Mouse (Mus musculus): ENCODE measurements around the gene Olfr656. TPM values are rescaled to one million over a fixed set of nuclear protein-coding genes. Genes with fewer than 3 reads are reported as not detected.

Olfr656 gene
- polyA plus RNA-seq (2015; fragmentation: Nextera tagmentation; extraction: Ambion mirVana), result not detected in 2 replicates

GRCm38 (mm10) chr7:104613655-104614054 is at the start of gene Olfr656:
Gene Olfr656 (plus strand): TSS chr7:104613955.
- Histone ChIP-seq H3K4me1 (ENCODE audit: insufficient read depth, low read length) (no peaks in the 10 kb centered on the region), H3K4me3 (ENCODE audit: low read length) (no peak within 1 kb of the TSS), H3K27ac (ENCODE audit: low read length) (no peak within 1 kb of the TSS), H3K4me2 (replicated peaks; ENCODE audit: low read depth, low read length) (no peak within 1 kb of the TSS), H3K36me3 (ENCODE audit: insufficient read depth, low read length) (no peaks in the 10 kb centered on the region), H3K9ac (replicated peaks; ENCODE audit: low read length) (no peak within 1 kb of the TSS), H3K27me3 (ENCODE audit: insufficient read depth, low read length) (no peaks in the 10 kb centered on the region), H3K9me3 (ENCODE audit: low read length) (no peaks in the 10 kb centered on the region)
- WGBS, result 83% methylated on average over 4 of the region's 4 CpGs
- ATAC-seq (ENCODE audit: low FRiP score, low TSS enrichment), result no peak

GRCm38 (mm10) chr7:104577014-104577413 is 36.7 kb upstream of the Olfr656 start, which contains the start of gene Olfr653:
Gene Olfr653 (plus strand): TSS chr7:104577314.
- H3K27me3 ChIP-seq (ENCODE audit: insufficient read depth, low read length), result no peaks in the 10 kb centered on the region
- no peaks in the 10 kb centered on the region for H3K9me3 ChIP-seq (ENCODE audit: low read length)
- ATAC-seq (ENCODE audit: low FRiP score, low TSS enrichment), result no peak
- H3K27ac ChIP-seq (ENCODE audit: low read length), result no peak within 1 kb of the TSS
- H3K9ac ChIP-seq (replicated peaks; ENCODE audit: low read length), result no peak within 1 kb of the TSS
- H3K4me2 ChIP-seq (replicated peaks; ENCODE audit: low read depth, low read length), result no peak within 1 kb of the TSS
- no peak within 1 kb of the TSS for H3K4me3 ChIP-seq (ENCODE audit: low read length)
- H3K4me1 ChIP-seq (ENCODE audit: insufficient read depth, low read length), result no peaks in the 10 kb centered on the region
- WGBS, result 68% methylated on average over 2 of the region's 2 CpGs
- H3K36me3 ChIP-seq (ENCODE audit: insufficient read depth, low read length), result no peaks in the 10 kb centered on the region

GRCm38 (mm10) chr7:104580846-104581245 is 32.9 kb upstream of the Olfr656 start:
- no peak overlapping the region for H3K9ac ChIP-seq (replicated peaks; ENCODE audit: low read length)
- H3K4me3 ChIP-seq (ENCODE audit: low read length), result no peak overlapping the region
- no peak overlapping the region for H3K27ac ChIP-seq (ENCODE audit: low read length)
- H3K4me2 ChIP-seq (replicated peaks; ENCODE audit: low read depth, low read length), result no peak overlapping the region
- WGBS, result 89% methylated on average over 4 of the region's 4 CpGs
- no peaks in the 10 kb centered on the region for H3K27me3 ChIP-seq (ENCODE audit: insufficient read depth, low read length)
- ATAC-seq (ENCODE audit: low FRiP score, low TSS enrichment), result no peak
- no peaks in the 10 kb centered on the region for H3K36me3 ChIP-seq (ENCODE audit: insufficient read depth, low read length)
- H3K9me3 ChIP-seq (ENCODE audit: low read length), result no peaks in the 10 kb centered on the region
- H3K4me1 ChIP-seq (ENCODE audit: insufficient read depth, low read length), result no peaks in the 10 kb centered on the region

- WGBS, result 83% methylated on average over 4 of the region's 4 CpGs
- Histone ChIP-seq H3K27me3 (ENCODE audit: insufficient read depth, low read length) (no peaks in the 10 kb centered on the region), H3K4me2 (replicated peaks; ENCODE audit: low read depth, low read length) (no peak overlapping the region), H3K9ac (replicated peaks; ENCODE audit: low read length) (no peak overlapping the region), H3K9me3 (ENCODE audit: low read length) (no peaks in the 10 kb centered on the region), H3K36me3 (ENCODE audit: insufficient read depth, low read length) (no peaks in the 10 kb centered on the region), H3K27ac (ENCODE audit: low read length) (no peak overlapping the region), H3K4me3 (ENCODE audit: low read length) (no peak overlapping the region), H3K4me1 (ENCODE audit: insufficient read depth, low read length) (no peaks in the 10 kb centered on the region)
- no peak for ATAC-seq (ENCODE audit: low FRiP score, low TSS enrichment)
These were observed 32.3 kb upstream of the Olfr656 start for GRCm38 (mm10) chr7:104581429-104581828.

GRCm38 (mm10) chr7:104586725-104587124 is 27.0 kb upstream of the Olfr656 start, which contains the start of gene Olfr654:
Gene Olfr654 (plus strand): TSS chr7:104587025.
- no peak within 1 kb of the TSS for H3K9ac ChIP-seq (replicated peaks; ENCODE audit: low read length)

GRCm38 (mm10) chr7:104588274-104588673 is 25.5 kb upstream of the Olfr656 start:
- ATAC-seq (ENCODE audit: low FRiP score, low TSS enrichment), result no peak
- no peaks in the 10 kb centered on the region for H3K27me3 ChIP-seq (ENCODE audit: insufficient read depth, low read length)
- no peak overlapping the region for H3K4me2 ChIP-seq (replicated peaks; ENCODE audit: low read depth, low read length)
- no peak overlapping the region for H3K27ac ChIP-seq (ENCODE audit: low read length)
- no peak overlapping the region for H3K9ac ChIP-seq (replicated peaks; ENCODE audit: low read length)
- no peak overlapping the region for H3K4me3 ChIP-seq (ENCODE audit: low read length)
- H3K4me1 ChIP-seq (ENCODE audit: insufficient read depth, low read length), result no peaks in the 10 kb centered on the region
- H3K9me3 ChIP-seq (ENCODE audit: low read length), result no peaks in the 10 kb centered on the region
- 86% methylated on average over 5 of the region's 5 CpGs for WGBS
- no peaks in the 10 kb centered on the region for H3K36me3 ChIP-seq (ENCODE audit: insufficient read depth, low read length)

More at GRCm38 (mm10) chr7:104586725-104587124, 27.0 kb upstream of the Olfr656 start, which contains the start of gene Olfr654:
- no peak within 1 kb of the TSS for H3K4me2 ChIP-seq (replicated peaks; ENCODE audit: low read depth, low read length)
- no peaks in the 10 kb centered on the region for H3K4me1 ChIP-seq (ENCODE audit: insufficient read depth, low read length)
- no peaks in the 10 kb centered on the region for H3K27me3 ChIP-seq (ENCODE audit: insufficient read depth, low read length)
- no peak within 1 kb of the TSS for H3K4me3 ChIP-seq (ENCODE audit: low read length)
- 84% methylated on average over 4 of the region's 4 CpGs for WGBS
- no peaks in the 10 kb centered on the region for H3K9me3 ChIP-seq (ENCODE audit: low read length)
- no peaks in the 10 kb centered on the region for H3K36me3 ChIP-seq (ENCODE audit: insufficient read depth, low read length)
- ATAC-seq (ENCODE audit: low FRiP score, low TSS enrichment), result no peak
- no peak within 1 kb of the TSS for H3K27ac ChIP-seq (ENCODE audit: low read length)

- Histone ChIP-seq H3K4me3 (ENCODE audit: low read length) (no peak within 1 kb of the TSS), H3K36me3 (ENCODE audit: insufficient read depth, low read length) (no peaks in the 10 kb centered on the region), H3K9me3 (ENCODE audit: low read length) (peaks cover 2% of the 10 kb centered on the region; the same call in 1 of the 2 replicates), H3K27ac (ENCODE audit: low read length) (no peak within 1 kb of the TSS), H3K4me1 (ENCODE audit: insufficient read depth, low read length) (no peaks in the 10 kb centered on the region), H3K4me2 (replicated peaks; ENCODE audit: low read depth, low read length) (no peak within 1 kb of the TSS), H3K27me3 (ENCODE audit: insufficient read depth, low read length) (no peaks in the 10 kb centered on the region), H3K9ac (replicated peaks; ENCODE audit: low read length) (no peak within 1 kb of the TSS)
- ATAC-seq (ENCODE audit: low FRiP score, low TSS enrichment), result no peak
- WGBS, result 86% methylated on average over 2 of the region's 2 CpGs
These were observed 12.1 kb upstream of the Olfr656 start, which contains the start of gene Olfr655 for GRCm38 (mm10) chr7:104601679-104602078. Gene Olfr655 (minus strand): TSS chr7:104601779.

- H3K36me3 ChIP-seq (ENCODE audit: insufficient read depth, low read length), result no peaks in the 10 kb centered on the region
- H3K27ac ChIP-seq (ENCODE audit: low read length), result no peak overlapping the region
- WGBS, result 5% methylated on average over 3 of the region's 3 CpGs
- H3K4me2 ChIP-seq (replicated peaks; ENCODE audit: low read depth, low read length), result no peak overlapping the region
- H3K4me3 ChIP-seq (ENCODE audit: low read length), result no peak overlapping the region
- H3K27me3 ChIP-seq (ENCODE audit: insufficient read depth, low read length), result no peaks in the 10 kb centered on the region
- ATAC-seq (ENCODE audit: low FRiP score, low TSS enrichment), result no peak
- no peaks in the 10 kb centered on the region for H3K4me1 ChIP-seq (ENCODE audit: insufficient read depth, low read length)
- no peak overlapping the region for H3K9ac ChIP-seq (replicated peaks; ENCODE audit: low read length)
- H3K9me3 ChIP-seq (ENCODE audit: low read length), result peaks cover 2% of the 10 kb centered on the region; the same call in 1 of the 2 replicates
These were observed 10.6 kb upstream of the Olfr656 start for GRCm38 (mm10) chr7:104603173-104603572.

GRCm38 (mm10) chr7:104604727-104605126 is 9.0 kb upstream of the Olfr656 start:
- peaks cover 2% of the 10 kb centered on the region; the same call in 1 of the 2 replicates for H3K9me3 ChIP-seq (ENCODE audit: low read length)
- H3K27me3 ChIP-seq (ENCODE audit: insufficient read depth, low read length), result no peaks in the 10 kb centered on the region
- H3K9ac ChIP-seq (replicated peaks; ENCODE audit: low read length), result no peak overlapping the region
- H3K27ac ChIP-seq (ENCODE audit: low read length), result no peak overlapping the region
- H3K4me1 ChIP-seq (ENCODE audit: insufficient read depth, low read length), result no peaks in the 10 kb centered on the region
- H3K4me3 ChIP-seq (ENCODE audit: low read length), result no peak overlapping the region
- no peaks in the 10 kb centered on the region for H3K36me3 ChIP-seq (ENCODE audit: insufficient read depth, low read length)
- no peak for ATAC-seq (ENCODE audit: low FRiP score, low TSS enrichment)
- H3K4me2 ChIP-seq (replicated peaks; ENCODE audit: low read depth, low read length), result no peak overlapping the region

- ATAC-seq (ENCODE audit: low FRiP score, low TSS enrichment), result no peak
- Histone ChIP-seq H3K36me3 (ENCODE audit: insufficient read depth, low read length) (no peaks in the 10 kb centered on the region), H3K4me1 (ENCODE audit: insufficient read depth, low read length) (no peaks in the 10 kb centered on the region), H3K9ac (replicated peaks; ENCODE audit: low read length) (no peak within 1 kb of the TSS), H3K4me2 (replicated peaks; ENCODE audit: low read depth, low read length) (no peak within 1 kb of the TSS), H3K27me3 (ENCODE audit: insufficient read depth, low read length) (no peaks in the 10 kb centered on the region), H3K9me3 (ENCODE audit: low read length) (no peaks in the 10 kb centered on the region), H3K4me3 (ENCODE audit: low read length) (no peak within 1 kb of the TSS), H3K27ac (ENCODE audit: low read length) (no peak within 1 kb of the TSS)
These were observed 10.7 kb downstream of the Olfr656 start, which contains the start of gene Olfr657 for GRCm38 (mm10) chr7:104624494-104624893. Gene Olfr657 (plus strand): TSS chr7:104624794.
